Mouse (Mus musculus): ENCODE results near the gene Bcan.

DNA sequence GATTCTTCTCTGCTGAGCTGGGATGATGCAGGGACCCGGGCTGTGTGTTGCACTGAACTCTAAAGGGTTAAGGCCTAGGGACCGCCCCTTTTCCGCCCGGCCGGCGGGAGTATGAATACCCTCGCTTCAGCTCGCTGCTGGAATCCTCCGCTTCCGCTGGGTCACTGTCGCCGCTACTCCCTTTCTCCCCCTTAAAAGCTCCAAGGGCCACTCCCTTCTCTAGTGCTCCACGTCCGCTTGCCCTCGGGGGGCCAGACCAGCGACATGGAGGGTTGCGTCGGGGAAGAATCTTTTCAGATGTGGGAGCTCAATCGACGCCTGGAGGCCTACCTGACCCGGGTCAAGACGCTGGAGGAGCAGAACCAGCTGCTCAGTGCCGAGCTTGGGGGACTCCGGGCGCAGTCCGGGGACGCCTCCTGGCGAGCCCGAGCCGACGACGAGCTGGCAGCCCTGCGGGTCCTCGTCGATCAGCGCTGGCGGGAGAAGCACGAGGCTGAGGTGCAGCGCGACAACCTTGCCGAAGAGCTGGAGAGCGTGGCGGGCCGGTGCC, 29.0 kb downstream of the Bcan start, which contains the start of gene Nes:
- TF ChIP-seq GATA2 (IDR thresholded peaks at IDR 0.05; ENCODE audit: borderline replicate concordance, low read depth, low read length) (no peak), CTCF (IDR thresholded peaks at IDR 0.05; ENCODE audit: low read depth, low read length) (no peak)
